Mouse (Mus musculus): Measurements from ENCODE around the gene Cipc. TPM values are rescaled to one million over a fixed set of nuclear protein-coding genes. Genes with fewer than 3 reads are reported as not detected.

Cipc gene
- polyA plus RNA-seq (2012; ENCODE audit: insufficient read depth, insufficient read length, low replicate concordance, missing spikeins), result 112 TPM in 1 of 2 replicates, not detected in the other

GRCm38 (mm10) chr12:86946862-86947574 is at the start of gene Cipc:
Cipc (plus strand) TSS chr12:86947043.
- TF ChIP-seq POLR2A (IDR thresholded peaks at IDR 0.05; ENCODE audit: insufficient read depth, low read depth, low read length) (peak; percentile 82), CTCF (IDR thresholded peaks at IDR 0.05; ENCODE audit: insufficient read depth, low read depth, low read length) (no peak)
- Histone ChIP-seq H3K4me3 (ENCODE audit: insufficient read depth, low read depth, low read length) (peak within 1 kb of the TSS; percentile 62), H3K4me1 (ENCODE audit: control insufficient read depth, insufficient read depth, low read length) (peaks cover 8% of the 10 kb centered on the region), H3K27ac (ENCODE audit: insufficient read depth, low read depth, low read length) (peak within 1 kb of the TSS; percentile 99)
- under 1% methylated on average over 64 of the region's 64 CpGs for WGBS

- WGBS, result 10% methylated on average over 7 of the region's 7 CpGs
- Histone ChIP-seq H3K4me3 (ENCODE audit: insufficient read depth, low read depth, low read length) (no peak overlapping the region), H3K27ac (ENCODE audit: insufficient read depth, low read depth, low read length) (peak overlapping the region; percentile 100), H3K4me1 (ENCODE audit: control insufficient read depth, insufficient read depth, low read length) (peaks cover 44% of the 10 kb centered on the region)
- TF ChIP-seq POLR2A (IDR thresholded peaks at IDR 0.05; ENCODE audit: insufficient read depth, low read depth, low read length), result no peak
- no peak for TF ChIP-seq CTCF (IDR thresholded peaks at IDR 0.05; ENCODE audit: insufficient read depth, low read depth, low read length)
These were observed 49.0 kb upstream of the Cipc start for GRCm38 (mm10) chr12:86897769-86898273.

GRCm38 (mm10) chr12:86898448-86898847 is 48.4 kb upstream of the Cipc start:
- 52% methylated on average over 3 of the region's 3 CpGs for WGBS
- H3K27ac ChIP-seq (ENCODE audit: insufficient read depth, low read depth, low read length), result peak overlapping the region; percentile 100
- TF ChIP-seq POLR2A (IDR thresholded peaks at IDR 0.05; ENCODE audit: insufficient read depth, low read depth, low read length) (no peak), CTCF (IDR thresholded peaks at IDR 0.05; ENCODE audit: insufficient read depth, low read depth, low read length) (no peak)
- no peak overlapping the region for H3K4me3 ChIP-seq (ENCODE audit: insufficient read depth, low read depth, low read length)
- peaks cover 41% of the 10 kb centered on the region for H3K4me1 ChIP-seq (ENCODE audit: control insufficient read depth, insufficient read depth, low read length)

- 39% methylated on average over 11 of the region's 11 CpGs for WGBS
- no peak for TF ChIP-seq CTCF (IDR thresholded peaks at IDR 0.05; ENCODE audit: insufficient read depth, low read depth, low read length)
- TF ChIP-seq POLR2A (IDR thresholded peaks at IDR 0.05; ENCODE audit: insufficient read depth, low read depth, low read length), result no peak
- H3K4me3 ChIP-seq (ENCODE audit: insufficient read depth, low read depth, low read length), result no peak overlapping the region
- peaks cover 38% of the 10 kb centered on the region for H3K4me1 ChIP-seq (ENCODE audit: control insufficient read depth, insufficient read depth, low read length)
- 0 out of 2 replicates have a peak overlapping the region, but pooled peaks have one; percentile 32 for H3K27ac ChIP-seq (ENCODE audit: insufficient read depth, low read depth, low read length)
These were observed 47.2 kb upstream of the Cipc start for GRCm38 (mm10) chr12:86899461-86900179.

- Histone ChIP-seq H3K4me1 (ENCODE audit: control insufficient read depth, insufficient read depth, low read length) (peaks cover 25% of the 10 kb centered on the region), H3K4me3 (ENCODE audit: insufficient read depth, low read depth, low read length) (no peak overlapping the region), H3K27ac (ENCODE audit: insufficient read depth, low read depth, low read length) (no peak overlapping the region)
- no peak for TF ChIP-seq CTCF (IDR thresholded peaks at IDR 0.05; ENCODE audit: insufficient read depth, low read depth, low read length)
- 87% methylated on average over 11 of the region's 11 CpGs for WGBS
These were observed 42.7 kb upstream of the Cipc start for GRCm38 (mm10) chr12:86903828-86904806.

GRCm38 (mm10) chr12:86905203-86905602 is 41.6 kb upstream of the Cipc start:
- TF ChIP-seq CTCF (IDR thresholded peaks at IDR 0.05; ENCODE audit: insufficient read depth, low read depth, low read length) (peak; percentile 30; the same call in 1 of the 2 replicates), POLR2A (IDR thresholded peaks at IDR 0.05; ENCODE audit: insufficient read depth, low read depth, low read length) (no peak)
- no peak overlapping the region for H3K4me3 ChIP-seq (ENCODE audit: insufficient read depth, low read depth, low read length)
- no peak overlapping the region for H3K27ac ChIP-seq (ENCODE audit: insufficient read depth, low read depth, low read length)
- 15% methylated on average over 4 of the region's 4 CpGs for WGBS
- H3K4me1 ChIP-seq (ENCODE audit: control insufficient read depth, insufficient read depth, low read length), result peaks cover 24% of the 10 kb centered on the region

GRCm38 (mm10) chr12:86905876-86906275 is 41.0 kb upstream of the Cipc start:
- WGBS, result 55% methylated on average over 7 of the region's 7 CpGs
- Histone ChIP-seq H3K4me1 (ENCODE audit: control insufficient read depth, insufficient read depth, low read length) (peaks cover 23% of the 10 kb centered on the region), H3K27ac (ENCODE audit: insufficient read depth, low read depth, low read length) (no peak overlapping the region)

GRCm38 (mm10) chr12:86906395-86906794 is 40.4 kb upstream of the Cipc start:
- Histone ChIP-seq H3K4me1 (ENCODE audit: control insufficient read depth, insufficient read depth, low read length) (peaks cover 25% of the 10 kb centered on the region), H3K4me3 (ENCODE audit: insufficient read depth, low read depth, low read length) (no peak overlapping the region), H3K27ac (ENCODE audit: insufficient read depth, low read depth, low read length) (no peak overlapping the region)
- TF ChIP-seq CTCF (IDR thresholded peaks at IDR 0.05; ENCODE audit: insufficient read depth, low read depth, low read length) (peak; percentile 63; the same call in 1 of the 2 replicates), POLR2A (IDR thresholded peaks at IDR 0.05; ENCODE audit: insufficient read depth, low read depth, low read length) (no peak)
- WGBS, result 2% methylated on average over 15 of the region's 15 CpGs

More at GRCm38 (mm10) chr12:86905876-86906275, 41.0 kb upstream of the Cipc start:
- TF ChIP-seq POLR2A (IDR thresholded peaks at IDR 0.05; ENCODE audit: insufficient read depth, low read depth, low read length) (no peak), CTCF (IDR thresholded peaks at IDR 0.05; ENCODE audit: insufficient read depth, low read depth, low read length) (no peak)
- no peak overlapping the region for H3K4me3 ChIP-seq (ENCODE audit: insufficient read depth, low read depth, low read length)

Data from olfactory bulb, adult 2 months (tissue).